Mouse (Mus musculus) heart, postnatal 25 days (tissue): ENCODE data around the gene Phb. TPM values are rescaled to one million over a fixed set of nuclear protein-coding genes. Genes with fewer than 3 reads are reported as not detected.

Source experiments
- DNase-seq: peaks from one replicate; pipeline ENCODE4 v3.0.0; 2022; ENCODE audit warnings: low spot score
- intact Hi-C: fragments of 180-260 bp; cut with DNase I; formaldehyde crosslinking; loops from one replicate; pipeline ENCODE4 v1.15.1; 2025
- total RNA-seq, 2 experiments: library from RNA; stranded (reverse); gene quantifications; 2 replicates each; pipeline ENCODE4 v1.2.3; 2021

Gene Phb
- total RNA-seq, 2 experiments from 2014 or later: 384 to 423 TPM

- intact Hi-C loops: no loop called here
- DNase-seq: no peak
These were observed 37.5 kb downstream of the Phb start for GRCm38 (mm10) chr11:95704032-95704969.

- DNase-seq: no peak
- intact Hi-C loops: no loop called here
These were observed 38.2 kb downstream of the Phb start for GRCm38 (mm10) chr11:95704970-95705330.

- intact Hi-C loops: no loop called here
- no peak for DNase-seq
These were observed 42.8 kb downstream of the Phb start for GRCm38 (mm10) chr11:95709534-95710040.

GRCm38 (mm10) chr11:95710478-95710877 lies 43.7 kb downstream of the Phb start:
- DNase-seq: no peak
- intact Hi-C loops: no loop called here

- DNase-seq: no peak
These were observed 45.4 kb downstream of the Phb start for GRCm38 (mm10) chr11:95712085-95712562.

GRCm38 (mm10) chr11:95712563-95713224 lies 45.9 kb downstream of the Phb start, which contains the start of gene Zfp652:
TSS of gene Zfp652 (plus strand) at chr11:95712673.
- intact Hi-C loops: loop anchor here (2.0 kb wide), 1 partner anchor 24 kb away; no protein-coding TSS in a partner anchor
- peak; percentile 75 for DNase-seq

More at GRCm38 (mm10) chr11:95712085-95712562, 45.4 kb downstream of the Phb start:
- intact Hi-C loops: loop anchor here (2.0 kb wide), 1 partner anchor 23 kb away; no protein-coding TSS in a partner anchor

GRCm38 (mm10) chr11:95713225-95713810 lies 46.6 kb downstream of the Phb start:
- intact Hi-C loops: loop anchor here (2.0 kb wide), 1 partner anchor 25 kb away; no protein-coding TSS in a partner anchor
- DNase-seq: peak; percentile 23

- DNase-seq: no peak
- intact Hi-C loops: loop anchor here (2.0 kb wide), 1 partner anchor 25 kb away; no protein-coding TSS in a partner anchor
These were observed 47.1 kb downstream of the Phb start for GRCm38 (mm10) chr11:95713811-95714241.

GRCm38 (mm10) chr11:95714411-95714810 lies 47.7 kb downstream of the Phb start:
- intact Hi-C loops: no loop called here
- DNase-seq: no peak

- DNase-seq: no peak
- intact Hi-C loops: no loop called here
These were observed 49.4 kb downstream of the Phb start for GRCm38 (mm10) chr11:95716136-95716535.

- intact Hi-C loops: no loop called here
- DNase-seq: no peak
These were observed 52.6 kb downstream of the Phb start for GRCm38 (mm10) chr11:95719356-95719755.

- DNase-seq: no peak
- intact Hi-C loops: no loop called here
These were observed 56.5 kb downstream of the Phb start, which contains the start of gene B130006D01Rik for GRCm38 (mm10) chr11:95723287-95723686. TSS of gene B130006D01Rik (plus strand) at chr11:95723587.

- intact Hi-C loops: no loop called here
- no peak for DNase-seq
These were observed 57.7 kb downstream of the Phb start for GRCm38 (mm10) chr11:95724466-95724865.

- intact Hi-C loops: no loop called here
- DNase-seq: no peak
These were observed 59.4 kb downstream of the Phb start for GRCm38 (mm10) chr11:95726156-95726555.

- intact Hi-C loops: no loop called here
- DNase-seq: no peak
These were observed 61.2 kb downstream of the Phb start for GRCm38 (mm10) chr11:95727947-95728346.

- intact Hi-C loops: no loop called here
- DNase-seq: no peak
These were observed 62.5 kb downstream of the Phb start for GRCm38 (mm10) chr11:95728916-95729907.
